Mouse (Mus musculus): ENCODE measurements at regions not wholly inside any gene's neighbourhood (a gene's known extent, or its start where the extent isn't known, plus 50 kb on each side); places are given as distances from the start of the nearest gene placed in this dataset.

- TF ChIP-seq CTCF (IDR thresholded peaks at IDR 0.05) = no peak
- TF ChIP-seq EP300 (IDR thresholded peaks at IDR 0.05) = no peak
Measured at GRCm38 (mm10) chr10:39233926-39234450, 70.4 kb upstream of the Ccn6 start.

Data from lung, postnatal 0 days (tissue).